Mouse (Mus musculus) embryonic fibroblast, embryonic 13.5 days (primary cell): ENCODE results near the gene Nectin2.

Experiments used
- CTCF ChIP-seq: IDR thresholded peaks from 2 replicates; pipeline ENCODE4 v1.5.1; 2011; ENCODE audit warnings: mild to moderate bottlenecking, control low read depth, low read length, moderate library complexity, borderline replicate concordance; ENCODE audit not compliant: insufficient read depth
- POLR2A ChIP-seq: IDR thresholded peaks from 2 replicates; pipeline ENCODE4 v1.6.1; 2011; ENCODE audit warnings: low read depth, mild to moderate bottlenecking, control low read depth, low read length, moderate library complexity

GRCm38 (mm10) chr7:19695213-19695594, 55.1 kb downstream of the Nectin2 start:
- TF ChIP-seq CTCF (no peak), POLR2A (no peak)
